Comparison of ENCODE assay signal across 8 mouse cellular contexts in the genomic region with DNA sequence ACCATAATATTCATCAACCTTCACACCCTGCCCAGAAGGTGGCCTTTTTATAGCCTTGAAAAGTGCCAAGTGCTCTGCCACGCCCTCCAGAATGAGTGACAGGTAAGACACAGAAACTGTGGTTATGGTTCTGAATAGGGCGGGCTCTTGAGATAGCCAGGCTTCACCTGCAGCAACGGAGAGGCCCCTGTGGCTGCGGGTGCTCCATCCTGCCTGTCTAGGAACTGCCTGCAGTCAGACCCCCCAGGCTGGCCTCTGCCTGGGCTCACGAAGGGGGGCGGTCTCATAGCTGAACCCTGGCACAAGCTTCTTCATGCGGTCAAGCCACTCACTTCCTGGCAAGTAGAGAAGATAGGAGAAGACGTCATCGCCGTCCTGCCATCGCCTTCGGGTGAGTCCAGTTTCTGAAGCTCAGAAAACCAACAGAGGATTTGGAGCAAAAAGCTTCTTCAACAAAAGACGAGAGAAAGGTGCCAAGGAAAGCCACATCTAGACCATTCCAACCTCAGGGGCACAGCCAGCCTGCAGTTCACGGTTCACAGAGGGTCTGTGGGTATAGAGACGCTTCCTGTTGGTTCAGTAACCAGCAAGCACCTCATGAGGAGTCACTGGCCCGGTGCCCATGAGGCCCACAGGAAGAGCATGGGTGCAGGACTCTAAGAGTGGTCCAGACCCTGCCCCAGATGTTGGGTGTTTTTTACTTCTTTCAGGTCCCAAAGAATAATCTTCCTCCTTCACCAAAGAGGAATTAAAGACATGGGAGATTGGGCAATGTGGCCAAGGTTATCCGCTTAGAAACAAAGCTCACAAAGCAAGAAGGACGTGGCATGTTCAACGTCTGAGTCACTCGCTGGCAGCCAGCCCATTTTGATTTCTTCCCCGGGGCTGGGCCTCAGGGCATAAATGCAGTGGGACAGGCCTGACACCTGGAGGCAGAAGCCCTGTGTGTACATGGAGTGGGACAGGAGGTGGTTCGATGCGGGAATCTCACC. TPM values are rescaled to one million over a fixed set of nuclear protein-coding genes. Genes with fewer than 3 reads are reported as not detected.
DNase-seq lines count a peak whose midpoint lies in the region; ATAC-seq and TF ChIP-seq lines count a peak whose summit lies in the region.

No protein-coding gene starts in this region.

- ATAC-seq in neural tube, embryonic 11.5 days (ENCODE audit: insufficient read depth, low FRiP score, low TSS enrichment), result no peak
- no peak for ATAC-seq in neural tube, embryonic 15.5 days (ENCODE audit: low FRiP score)
- ATAC-seq in kidney, postnatal 0 days (replicated peaks; ENCODE audit: low FRiP score, low read depth), result peak; percentile 43; the same call in 1 of the 2 replicates
- peak; percentile 17; the same call in 1 of the 2 replicates for ATAC-seq in liver, embryonic 14.5 days (ENCODE audit: insufficient read depth)

- TF ChIP-seq EP300 in liver, embryonic 14.5 days (IDR thresholded peaks at IDR 0.05; ENCODE audit: low read depth), result no peak

- no peaks in the 10 kb centered on the region for H3K9me3 ChIP-seq in neural tube, embryonic 11.5 days (ENCODE audit: control insufficient read depth, low read length)
- no peaks in the 10 kb centered on the region for H3K9me3 ChIP-seq in neural tube, embryonic 15.5 days (replicated peaks)
- no peaks in the 10 kb centered on the region for H3K9me3 ChIP-seq in kidney, postnatal 0 days (replicated peaks; ENCODE audit: low read length)
- H3K9me3 ChIP-seq in liver, embryonic 14.5 days (ENCODE audit: control insufficient read depth, low read length), result no peaks in the 10 kb centered on the region

- H3K4me3 ChIP-seq in neural tube, embryonic 11.5 days (ENCODE audit: low read depth, low read length), result no peak overlapping the region
- no peak overlapping the region for H3K4me3 ChIP-seq in neural tube, embryonic 15.5 days (replicated peaks)
- H3K4me3 ChIP-seq in kidney, postnatal 0 days (replicated peaks; ENCODE audit: low read depth, low read length), result no peak overlapping the region
- no peak overlapping the region for H3K4me3 ChIP-seq in liver, embryonic 14.5 days (ENCODE audit: insufficient read depth in 1 of 2, low read depth in 2 of 2, low read length in 2 of 2)

- H3K4me2 ChIP-seq in neural tube, embryonic 11.5 days (ENCODE audit: low read depth), result no peak overlapping the region
- no peak overlapping the region for H3K4me2 ChIP-seq in neural tube, embryonic 15.5 days
- no peak overlapping the region for H3K4me2 ChIP-seq in kidney, postnatal 0 days (ENCODE audit: low read length)
- H3K4me2 ChIP-seq in liver, embryonic 14.5 days (ENCODE audit: low read depth), result peak overlapping the region; percentile 34

- no peaks in the 10 kb centered on the region for H3K36me3 ChIP-seq in neural tube, embryonic 11.5 days (ENCODE audit: control insufficient read depth, insufficient read depth, low read length)
- H3K36me3 ChIP-seq in neural tube, embryonic 15.5 days, result no peaks in the 10 kb centered on the region
- H3K36me3 ChIP-seq in kidney, postnatal 0 days (ENCODE audit: insufficient read depth, low read length), result no peaks in the 10 kb centered on the region
- H3K36me3 ChIP-seq in liver, embryonic 14.5 days (replicated peaks; ENCODE audit: control insufficient read depth, insufficient read depth, low read depth), result no peaks in the 10 kb centered on the region

- H3K27me3 ChIP-seq in neural tube, embryonic 11.5 days (ENCODE audit: control insufficient read depth, insufficient read depth, low read length), result no peaks in the 10 kb centered on the region
- H3K27me3 ChIP-seq in neural tube, embryonic 15.5 days (replicated peaks), result no peaks in the 10 kb centered on the region
- no peaks in the 10 kb centered on the region for H3K27me3 ChIP-seq in kidney, postnatal 0 days (ENCODE audit: insufficient read depth, low read length)
- H3K27me3 ChIP-seq in liver, embryonic 14.5 days (ENCODE audit: control insufficient read depth, insufficient read depth, low read length), result no peaks in the 10 kb centered on the region

- 86% methylated on average over 23 of the region's 23 CpGs for WGBS in neural tube, embryonic 11.5 days
- 84% methylated on average over 23 of the region's 23 CpGs for WGBS in neural tube, embryonic 15.5 days
- 67% methylated on average over 23 of the region's 23 CpGs for WGBS in kidney, postnatal 0 days
- 15% methylated on average over 23 of the region's 23 CpGs for WGBS in liver, embryonic 14.5 days (ENCODE audit: insufficient replicate concordance)

- H3K27ac ChIP-seq in neural tube, embryonic 11.5 days (ENCODE audit: low read depth, low read length), result no peak overlapping the region
- no peak overlapping the region for H3K27ac ChIP-seq in neural tube, embryonic 15.5 days (replicated peaks)
- peak overlapping the region; percentile 47; the same call in 1 of the 2 replicates for H3K27ac ChIP-seq in kidney, postnatal 0 days
- H3K27ac ChIP-seq in liver, embryonic 14.5 days, result no peak overlapping the region

- H3K4me1 ChIP-seq in neural tube, embryonic 11.5 days (ENCODE audit: control insufficient read depth, insufficient read depth, low read length), result no peaks in the 10 kb centered on the region
- H3K4me1 ChIP-seq in neural tube, embryonic 15.5 days, result no peaks in the 10 kb centered on the region
- peaks cover 14% of the 10 kb centered on the region; the same call in 1 of the 2 replicates for H3K4me1 ChIP-seq in kidney, postnatal 0 days (replicated peaks; ENCODE audit: insufficient read depth, low read length)
- H3K4me1 ChIP-seq in liver, embryonic 14.5 days (replicated peaks; ENCODE audit: control insufficient read depth in 2 of 2, insufficient read depth in 2 of 2, low read length in 1 of 2), result peaks cover 14 to 37% of the 10 kb centered on the region in 2 experiments

- H3K9ac ChIP-seq in neural tube, embryonic 11.5 days (ENCODE audit: low read length), result no peak overlapping the region
- H3K9ac ChIP-seq in neural tube, embryonic 15.5 days (replicated peaks), result no peak overlapping the region
- H3K9ac ChIP-seq in kidney, postnatal 0 days (ENCODE audit: low read depth, low read length), result no peak overlapping the region
- H3K9ac ChIP-seq in liver, embryonic 14.5 days (replicated peaks), result no peak overlapping the region

- peak; percentile 35 for DNase-seq in neural tube, embryonic 11.5 days (ENCODE audit: low spot score)
- peak; percentile 61 for DNase-seq in c-Kit-positive CD71-positive TER-119-positive erythroid progenitor cells, embryonic 14.5 days (ENCODE audit: low spot score)
- peak; percentile 99 for DNase-seq in heart, adult 11 months
- peak; percentile 77 for DNase-seq in kidney, postnatal 0 days (ENCODE audit: low spot score)
- peak in 1 of 3 experiments; percentile 58 for DNase-seq in liver, embryonic 14.5 days (ENCODE audit: low read depth in 3 of 3, low spot score in 3 of 3)
- DNase-seq in retina, postnatal 7 days (ENCODE audit: low read depth, low spot score), result peak; percentile 13
- DNase-seq in urinary bladder, adult 18-20 months (ENCODE audit: low spot score in 2 of 2), result peak; percentile 91 to 93

- TF ChIP-seq CTCF in kidney, postnatal 0 days (IDR thresholded peaks at IDR 0.05; ENCODE audit: low read depth), result peak; percentile 75
- peak; percentile 84 for TF ChIP-seq CTCF in liver, embryonic 14.5 days (IDR thresholded peaks at IDR 0.05; ENCODE audit: low read depth)

RNA-seq across cellular contexts. Expression of a gene that starts 24.2 kb away (rescaled TPM):
- polyA plus RNA-seq in neural tube, embryonic 11.5 days (2014; fragmentation: Nextera tagmentation; extraction: Ambion mirVana), result not detected in 2 replicates
- not detected in 2 replicates for polyA plus RNA-seq in neural tube, embryonic 15.5 days (2015; fragmentation: Nextera tagmentation; extraction: Ambion mirVana)
- 0.18 TPM in 1 of 2 replicates, not detected in the other for polyA plus RNA-seq in kidney, postnatal 0 days (2015; fragmentation: Nextera tagmentation; extraction: Ambion mirVana)
- 0.08 and 0.11 TPM in 2 replicates for polyA plus RNA-seq in liver, embryonic 14.5 days (2012; rRNA removed)
- 0.09 and 0.34 TPM in 2 replicates for polyA plus RNA-seq in liver, embryonic 14.5 days (2014; fragmentation: Nextera tagmentation; extraction: Ambion mirVana)

RNA-seq across cellular contexts. Expression of a gene that starts 24.2 kb away (rescaled TPM):
- polyA plus RNA-seq in neural tube, embryonic 11.5 days (2014; fragmentation: Nextera tagmentation; extraction: Ambion mirVana), result 0.19 and 0.31 TPM in 2 replicates
- polyA plus RNA-seq in neural tube, embryonic 15.5 days (2015; fragmentation: Nextera tagmentation; extraction: Ambion mirVana), result 0.27 and 0.42 TPM in 2 replicates
- polyA plus RNA-seq in kidney, postnatal 0 days (2015; fragmentation: Nextera tagmentation; extraction: Ambion mirVana), result 0.10 and 0.12 TPM in 2 replicates
- polyA plus RNA-seq in liver, embryonic 14.5 days (2012; rRNA removed), result 0.34 and 0.49 TPM in 2 replicates
- 0.47 and 0.49 TPM in 2 replicates for polyA plus RNA-seq in liver, embryonic 14.5 days (2014; fragmentation: Nextera tagmentation; extraction: Ambion mirVana)

RNA-seq across cellular contexts. Expression of a gene that starts 37.6 kb away (rescaled TPM):
- 0.57 and 0.76 TPM in 2 replicates for polyA plus RNA-seq in neural tube, embryonic 11.5 days (2014; fragmentation: Nextera tagmentation; extraction: Ambion mirVana)
- 0.54 and 1.8 TPM in 2 replicates for polyA plus RNA-seq in neural tube, embryonic 15.5 days (2015; fragmentation: Nextera tagmentation; extraction: Ambion mirVana)
- polyA plus RNA-seq in kidney, postnatal 0 days (2015; fragmentation: Nextera tagmentation; extraction: Ambion mirVana), result 0.24 and 0.31 TPM in 2 replicates
- 3.0 and 4.1 TPM in 2 replicates for polyA plus RNA-seq in liver, embryonic 14.5 days (2012; rRNA removed)
- 3.0 and 3.1 TPM in 2 replicates for polyA plus RNA-seq in liver, embryonic 14.5 days (2014; fragmentation: Nextera tagmentation; extraction: Ambion mirVana)

Comparison
In these comparisons a context has a peak if more than half of its experiments do, and no peak if none do; other contexts are left out.
1. ATAC-seq: peak in kidney, postnatal 0 days (single experiment) and liver, embryonic 14.5 days (single experiment); none in neural tube, embryonic 11.5 days (single experiment) and neural tube, embryonic 15.5 days (single experiment).